Mouse (Mus musculus): ENCODE results near the gene Ptpa.

DNA sequence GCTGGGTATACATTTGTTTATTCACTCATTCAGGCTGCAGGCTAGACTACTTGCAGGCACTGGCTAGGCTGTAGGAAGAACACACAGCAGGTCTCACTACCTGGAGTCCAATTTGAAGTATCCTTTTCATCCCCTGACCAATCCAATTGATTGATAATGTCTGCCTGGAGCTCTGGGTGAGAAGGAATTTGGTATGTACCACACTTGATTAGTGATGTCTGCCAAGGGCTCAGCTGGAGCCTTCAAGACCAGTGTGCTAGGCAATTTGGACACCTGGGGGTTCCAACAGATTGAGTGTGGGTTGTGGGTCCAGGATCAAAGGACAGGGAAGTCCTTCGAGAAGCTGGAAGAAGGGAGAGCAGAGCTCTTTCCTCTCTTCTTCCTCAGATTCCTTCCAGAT, 62.7 kb downstream of the Ptpa start:
- TF ChIP-seq CTCF (IDR thresholded peaks at IDR 0.05) (no peak), EP300 (IDR thresholded peaks at IDR 0.05) (no peak)

All from lung, postnatal 0 days (tissue).